Comparison of ENCODE assay signal across 16 mouse cellular contexts in genomic region chr2:172270485-172270944, GRCm38 (mm10). TPM values are rescaled to one million over a fixed set of nuclear protein-coding genes. Genes with fewer than 3 reads are reported as not detected.
DNase-seq lines count a peak whose midpoint lies in the region; ATAC-seq lines count a peak whose summit lies in the region.
"Had no signal": no experiment of that assay in that cellular context is flagged by ENCODE, and none has a peak within 500 bp of the region (broad histone marks: within the 10 kb centered on the region; RNA-seq: fewer than 3 reads in every experiment).

No protein-coding gene starts in this region.

- H3K4me3 ChIP-seq in embryonic facial prominence, embryonic 13.5 days: no peak overlapping the region
- no peak overlapping the region for H3K4me3 ChIP-seq in embryonic facial prominence, embryonic 10.5 days
- no peak overlapping the region for H3K4me3 ChIP-seq in embryonic facial prominence, embryonic 15.5 days (replicated peaks)
- H3K4me3 ChIP-seq in hindbrain, embryonic 14.5 days (replicated peaks; ENCODE audit: low read length): no peak overlapping the region
- H3K4me3 ChIP-seq in midbrain, embryonic 15.5 days: no peak overlapping the region
- H3K4me3 ChIP-seq: heart, embryonic 10.5 days; liver, embryonic 15.5 days had no signal

- WGBS in embryonic facial prominence, embryonic 13.5 days: 39% methylated on average over 9 of the region's 9 CpGs
- WGBS in embryonic facial prominence, embryonic 10.5 days: 63% methylated on average over 9 of the region's 9 CpGs
- 28% methylated on average over 9 of the region's 9 CpGs for WGBS in embryonic facial prominence, embryonic 15.5 days
- WGBS in hindbrain, embryonic 14.5 days: 25% methylated on average over 9 of the region's 9 CpGs
- WGBS in midbrain, embryonic 15.5 days: 15% methylated on average over 9 of the region's 9 CpGs

- H3K36me3 ChIP-seq in embryonic facial prominence, embryonic 13.5 days: no peaks in the 10 kb centered on the region
- no peaks in the 10 kb centered on the region for H3K36me3 ChIP-seq in embryonic facial prominence, embryonic 10.5 days (replicated peaks)
- no peaks in the 10 kb centered on the region for H3K36me3 ChIP-seq in embryonic facial prominence, embryonic 15.5 days
- no peaks in the 10 kb centered on the region for H3K36me3 ChIP-seq in hindbrain, embryonic 14.5 days (replicated peaks; ENCODE audit: control insufficient read depth, insufficient read depth)
- no peaks in the 10 kb centered on the region for H3K36me3 ChIP-seq in midbrain, embryonic 15.5 days (replicated peaks)
- H3K36me3 ChIP-seq: heart, embryonic 10.5 days; liver, embryonic 15.5 days had no signal

- no peak for ATAC-seq in embryonic facial prominence, embryonic 13.5 days (ENCODE audit: insufficient number of reproducible peaks, insufficient read depth, low FRiP score, low TSS enrichment, low read depth)
- no peak for ATAC-seq in embryonic facial prominence, embryonic 15.5 days (ENCODE audit: insufficient number of reproducible peaks, low FRiP score, low TSS enrichment, low read depth)
- 0 out of 2 replicates have a peak, but pooled peaks have one; percentile 68 for ATAC-seq in hindbrain, embryonic 14.5 days (ENCODE audit: low FRiP score)
- peak; percentile 79 for ATAC-seq in midbrain, embryonic 15.5 days (replicated peaks)

- H3K4me2 ChIP-seq in embryonic facial prominence, embryonic 13.5 days: peak overlapping the region; percentile 7; the same call in 1 of the 2 replicates
- no peak overlapping the region for H3K4me2 ChIP-seq in embryonic facial prominence, embryonic 15.5 days (replicated peaks)
- H3K4me2 ChIP-seq in hindbrain, embryonic 14.5 days (replicated peaks): no peak overlapping the region
- H3K4me2 ChIP-seq in midbrain, embryonic 15.5 days: no peak overlapping the region
- H3K4me2 ChIP-seq: liver, embryonic 15.5 days had no signal

- H3K4me1 ChIP-seq in embryonic facial prominence, embryonic 13.5 days: peaks cover 16% of the 10 kb centered on the region
- H3K4me1 ChIP-seq in embryonic facial prominence, embryonic 10.5 days: 0 out of 2 replicates have a peak, but pooled peaks cover 5% of the 10 kb centered on the region
- peaks cover 7% of the 10 kb centered on the region for H3K4me1 ChIP-seq in embryonic facial prominence, embryonic 15.5 days
- H3K4me1 ChIP-seq in hindbrain, embryonic 14.5 days (replicated peaks; ENCODE audit: control insufficient read depth, insufficient read depth, low read length): peaks cover 23% of the 10 kb centered on the region
- peaks cover 16% of the 10 kb centered on the region for H3K4me1 ChIP-seq in midbrain, embryonic 15.5 days
- H3K4me1 ChIP-seq: liver, embryonic 15.5 days had no signal

- no peak for DNase-seq in embryonic facial prominence, embryonic 10.5 days (ENCODE audit: low spot score)
- DNase-seq in hindbrain, embryonic 14.5 days (ENCODE audit: low spot score): no peak
- DNase-seq in ovary, postnatal 36 days (ENCODE audit: low spot score): no peak
- DNase-seq in spleen, adult 12 weeks (ENCODE audit: low spot score): no peak
- no peak for DNase-seq in testis, postnatal 14 days (ENCODE audit: low spot score)
- DNase-seq: cerebellum, postnatal 10 days; gastrocnemius, postnatal 25 days; kidney, adult 9 months; right cerebral cortex, postnatal 4 days; thymus, postnatal 25 days had no signal

- H3K9me3 ChIP-seq in embryonic facial prominence, embryonic 13.5 days: no peaks in the 10 kb centered on the region
- H3K9me3 ChIP-seq in embryonic facial prominence, embryonic 10.5 days: no peaks in the 10 kb centered on the region
- H3K9me3 ChIP-seq in embryonic facial prominence, embryonic 15.5 days (replicated peaks): no peaks in the 10 kb centered on the region
- H3K9me3 ChIP-seq in hindbrain, embryonic 14.5 days (ENCODE audit: control insufficient read depth, low read length): no peaks in the 10 kb centered on the region
- no peaks in the 10 kb centered on the region for H3K9me3 ChIP-seq in midbrain, embryonic 15.5 days
- H3K9me3 ChIP-seq: heart, embryonic 10.5 days; liver, embryonic 15.5 days had no signal

- peak overlapping the region; percentile 60; the same call in 1 of the 2 replicates for H3K27ac ChIP-seq in embryonic facial prominence, embryonic 13.5 days
- H3K27ac ChIP-seq in embryonic facial prominence, embryonic 10.5 days (replicated peaks): no peak overlapping the region
- peak overlapping the region; percentile 51; the same call in 1 of the 2 replicates for H3K27ac ChIP-seq in embryonic facial prominence, embryonic 15.5 days (replicated peaks)
- H3K27ac ChIP-seq in hindbrain, embryonic 14.5 days: peak overlapping the region; percentile 82
- H3K27ac ChIP-seq in midbrain, embryonic 15.5 days: peak overlapping the region; percentile 76
- H3K27ac ChIP-seq: liver, embryonic 15.5 days had no signal

- H3K27me3 ChIP-seq in embryonic facial prominence, embryonic 13.5 days: no peaks in the 10 kb centered on the region
- no peaks in the 10 kb centered on the region for H3K27me3 ChIP-seq in embryonic facial prominence, embryonic 10.5 days (replicated peaks; ENCODE audit: low read depth, poor library complexity, severe bottlenecking)
- H3K27me3 ChIP-seq in embryonic facial prominence, embryonic 15.5 days: no peaks in the 10 kb centered on the region
- H3K27me3 ChIP-seq in hindbrain, embryonic 14.5 days (ENCODE audit: control insufficient read depth, insufficient read depth, low read length): no peaks in the 10 kb centered on the region
- no peaks in the 10 kb centered on the region for H3K27me3 ChIP-seq in midbrain, embryonic 15.5 days (replicated peaks)
- H3K27me3 ChIP-seq: CH12.LX had no signal

- no peak overlapping the region for H3K9ac ChIP-seq in embryonic facial prominence, embryonic 13.5 days
- no peak overlapping the region for H3K9ac ChIP-seq in embryonic facial prominence, embryonic 15.5 days
- peak overlapping the region; percentile 34; the same call in 1 of the 2 replicates for H3K9ac ChIP-seq in hindbrain, embryonic 14.5 days
- no peak overlapping the region for H3K9ac ChIP-seq in midbrain, embryonic 15.5 days
- H3K9ac ChIP-seq: liver, embryonic 15.5 days had no signal

RNA-seq across cellular contexts. Expression of gene Mc3r, which starts 22.2 kb away (rescaled TPM):
- not detected in 2 replicates for polyA plus RNA-seq in embryonic facial prominence, embryonic 13.5 days (2015; fragmentation: Nextera tagmentation; extraction: Ambion mirVana)
- polyA plus RNA-seq in embryonic facial prominence, embryonic 10.5 days (2016; fragmentation: Nextera tagmentation; extraction: Ambion mirVana): not detected in 2 replicates
- 0.30 TPM in 1 of 2 replicates, not detected in the other for polyA plus RNA-seq in embryonic facial prominence, embryonic 15.5 days (2015; fragmentation: Nextera tagmentation; extraction: Ambion mirVana)
- polyA plus RNA-seq in hindbrain, embryonic 14.5 days (2014; fragmentation: Nextera tagmentation; extraction: Ambion mirVana): 0.15 and 0.30 TPM in 2 replicates
- polyA plus RNA-seq in midbrain, embryonic 15.5 days (2015; fragmentation: Nextera tagmentation; extraction: Ambion mirVana): 0.39 and 0.70 TPM in 2 replicates
- polyA plus RNA-seq: heart, embryonic 10.5 days had no signal

Comparison
In these comparisons a context has a peak if more than half of its experiments do, and no peak if none do; other contexts are left out.
1. ATAC-seq: peak in hindbrain, embryonic 14.5 days (single experiment) and midbrain, embryonic 15.5 days (single experiment); none in embryonic facial prominence, embryonic 13.5 days (single experiment) and embryonic facial prominence, embryonic 15.5 days (single experiment).